Mouse (Mus musculus) bone marrow macrophage, adult 2 months (primary cell): ENCODE data around the gene Cep295.
"Not testable (repeated sequence)": the region's sequence is repeated elsewhere in the genome, so short reads cannot be mapped to it uniquely, and the experiment has no call there.

ENCODE experiments used
- CTCF ChIP-seq: IDR thresholded peaks from 2 replicates; pipeline ENCODE4 v1.5.1; 2012; ENCODE audit warnings: low read depth, mild to moderate bottlenecking, low read length, moderate library complexity
- POLR2A ChIP-seq: IDR thresholded peaks from 2 replicates; pipeline ENCODE4 v1.6.1; 2012; ENCODE audit warnings: mild to moderate bottlenecking, low read depth, low read length, borderline replicate concordance

GRCm38 (mm10) chr9:15316296-15316695 lies 41.3 kb downstream of the Cep295 start:
- TF ChIP-seq POLR2A, CTCF: not testable (repeated sequence)
